Mouse (Mus musculus) midbrain, embryonic 16.5 days (tissue): ENCODE measurements around the gene Zfp945. TPM values are rescaled to one million over a fixed set of nuclear protein-coding genes. Genes with fewer than 3 reads are reported as not detected.
"Not testable (repeated sequence)": the region's sequence is repeated elsewhere in the genome, so short reads cannot be mapped to it uniquely, and the experiment has no call there.

Source experiments
- ATAC-seq: fragments of 200-750 bp; cut with Nextera tagmentation; 2 replicates; pipeline ENCODE4 v1.8.0; 2017; ENCODE audit warnings: moderate TSS enrichment
- H3K27ac ChIP-seq: fragments of 300-500 bp; sonication (generic); 2 replicates; pipeline ENCODE4 v1.5.1; 2014; ENCODE audit warnings: mild to moderate bottlenecking, low read length, mixed read lengths
- H3K27me3 ChIP-seq: fragments of 300-500 bp; sonication (generic); 2 replicates; pipeline ENCODE4 v1.6.1; 2014; ENCODE audit warnings: low read depth, low read length, mixed read lengths; ENCODE audit not compliant: control insufficient read depth, insufficient read depth
- H3K36me3 ChIP-seq: fragments of 300-500 bp; sonication (generic); 2 replicates; pipeline ENCODE4 v1.6.1; 2014; ENCODE audit warnings: mild to moderate bottlenecking, low read length, moderate library complexity, mixed read lengths; ENCODE audit not compliant: control insufficient read depth, insufficient read depth
- H3K4me1 ChIP-seq: fragments of 300-500 bp; sonication (generic); 2 replicates; pipeline ENCODE4 v1.6.1; 2014; ENCODE audit warnings: mild to moderate bottlenecking, low read length, mixed read lengths; ENCODE audit not compliant: control insufficient read depth, insufficient read depth
- H3K4me2 ChIP-seq: fragments of 300-500 bp; sonication (generic); 2 replicates; pipeline ENCODE4 v1.6.1; 2014; ENCODE audit warnings: mild to moderate bottlenecking, low read length, mixed read lengths
- H3K4me3 ChIP-seq: fragments of 300-500 bp; sonication (generic); 2 replicates; pipeline ENCODE4 v1.5.1; 2014; ENCODE audit warnings: low read depth, mild to moderate bottlenecking, low read length, moderate library complexity, mixed read lengths
- H3K9ac ChIP-seq: fragments of 300-500 bp; sonication (generic); 2 replicates; pipeline ENCODE4 v1.6.1; 2014; ENCODE audit warnings: low read depth, low read length, mixed read lengths
- H3K9me3 ChIP-seq: fragments of 300-500 bp; sonication (generic); replicated peaks from 2 replicates; pipeline ENCODE4 v1.6.1; 2014; ENCODE audit warnings: mild to moderate bottlenecking, low read length, mixed read lengths; ENCODE audit not compliant: control insufficient read depth, poor library complexity, severe bottlenecking
- WGBS: fragments of 180-500 bp; shearing (Covaris S2); extraction: QIAGEN DNeasy Blood & Tissue Kit; methylation state at CpG from one replicate; pipeline ENCODE4 v1.1.7; 2014; 5-methylcytosine and 5-hydroxymethylcytosine counted together
- polyA plus RNA-seq: library from polyadenylated mRNA; unstranded; fragments of >200 nt; fragmentation: Nextera tagmentation; extraction: Ambion mirVana; gene quantifications from 2 replicates; pipeline ENCODE4 v1.2.1, GENCODE M21; 2015

The Zfp945 gene
- 18.4 and 21.4 TPM in 2 replicates for polyA plus RNA-seq

DNA sequence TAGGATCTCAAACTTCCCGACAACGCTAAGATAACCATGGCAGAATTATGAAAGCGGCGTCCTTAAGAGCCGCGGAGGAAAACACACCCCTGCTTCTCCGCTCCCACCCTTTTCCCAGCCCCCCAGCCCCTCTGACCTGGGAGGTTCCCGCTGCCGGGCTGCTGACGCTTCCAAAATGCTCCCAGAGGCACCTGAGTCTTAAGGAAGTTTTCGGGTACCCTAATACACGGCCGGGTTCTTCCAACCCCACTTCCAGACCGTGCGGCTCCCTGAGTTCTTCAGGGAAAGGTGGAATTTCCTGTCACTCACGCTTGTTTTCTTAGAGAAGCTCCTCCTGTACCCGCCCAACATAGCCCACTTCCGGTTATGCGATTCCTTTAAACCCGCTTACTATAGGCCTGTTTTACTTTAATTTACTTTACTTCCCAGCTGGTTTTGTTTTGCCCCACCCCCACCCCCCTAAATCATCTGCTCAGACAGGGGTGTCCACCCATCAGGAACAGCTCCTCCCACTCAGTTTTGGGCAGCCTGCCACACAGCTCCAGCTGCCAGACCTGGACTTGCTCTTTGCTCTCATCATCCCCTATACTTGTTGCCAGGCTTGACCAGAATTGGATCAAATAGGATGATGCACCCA lies at the start of gene Zfp945:
Zfp945 (minus strand) TSS at position 290 of the 637 bp plus-strand sequence.
- no peaks in the 10 kb centered on the region for H3K27me3 ChIP-seq
- peak within 1 kb of the TSS; percentile 82 for H3K27ac ChIP-seq
- 0% methylated on average over 20 of the region's 20 CpGs for WGBS
- peak within 1 kb of the TSS; percentile 76 for H3K4me3 ChIP-seq
- peaks cover 11% of the 10 kb centered on the region for H3K4me1 ChIP-seq
- H3K4me2 ChIP-seq, result peak within 1 kb of the TSS; percentile 73
- peak; percentile 98 for ATAC-seq
- peak within 1 kb of the TSS; percentile 80 for H3K9ac ChIP-seq
- H3K36me3 ChIP-seq, result peaks cover 12% of the 10 kb centered on the region
- no peaks in the 10 kb centered on the region for H3K9me3 ChIP-seq

DNA sequence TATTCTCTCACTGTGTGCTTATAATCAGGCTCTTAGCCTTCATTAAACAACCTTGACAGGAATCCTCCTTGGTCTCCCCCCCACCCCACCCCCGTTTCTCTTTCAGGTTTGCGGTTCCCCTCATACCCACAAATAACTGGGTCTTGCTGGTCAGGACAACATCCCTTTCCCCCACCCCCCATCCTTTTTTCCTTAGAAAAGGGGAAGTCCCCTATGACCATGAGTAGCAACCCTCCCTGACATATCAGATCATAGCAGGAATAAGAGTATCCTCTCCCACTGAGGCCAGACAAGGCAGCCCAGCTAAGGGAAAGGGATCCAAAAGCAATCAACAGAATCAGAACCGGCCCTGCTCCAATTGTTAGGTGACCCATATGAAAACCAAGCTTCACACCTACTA lies 21.4 kb upstream of the Zfp945 start:
- no peaks in the 10 kb centered on the region for H3K36me3 ChIP-seq
- no peak for ATAC-seq
- no peak overlapping the region for H3K9ac ChIP-seq
- H3K27ac ChIP-seq, result no peak overlapping the region
- H3K4me2 ChIP-seq, result no peak overlapping the region
- H3K9me3 ChIP-seq, result no peaks in the 10 kb centered on the region; the same call in 1 of the 2 replicates
- WGBS, result 88% methylated on average over 3 of the region's 3 CpGs
- H3K27me3 ChIP-seq, result no peaks in the 10 kb centered on the region
- H3K4me1 ChIP-seq, result no peaks in the 10 kb centered on the region
- H3K4me3 ChIP-seq, result no peak overlapping the region

DNA sequence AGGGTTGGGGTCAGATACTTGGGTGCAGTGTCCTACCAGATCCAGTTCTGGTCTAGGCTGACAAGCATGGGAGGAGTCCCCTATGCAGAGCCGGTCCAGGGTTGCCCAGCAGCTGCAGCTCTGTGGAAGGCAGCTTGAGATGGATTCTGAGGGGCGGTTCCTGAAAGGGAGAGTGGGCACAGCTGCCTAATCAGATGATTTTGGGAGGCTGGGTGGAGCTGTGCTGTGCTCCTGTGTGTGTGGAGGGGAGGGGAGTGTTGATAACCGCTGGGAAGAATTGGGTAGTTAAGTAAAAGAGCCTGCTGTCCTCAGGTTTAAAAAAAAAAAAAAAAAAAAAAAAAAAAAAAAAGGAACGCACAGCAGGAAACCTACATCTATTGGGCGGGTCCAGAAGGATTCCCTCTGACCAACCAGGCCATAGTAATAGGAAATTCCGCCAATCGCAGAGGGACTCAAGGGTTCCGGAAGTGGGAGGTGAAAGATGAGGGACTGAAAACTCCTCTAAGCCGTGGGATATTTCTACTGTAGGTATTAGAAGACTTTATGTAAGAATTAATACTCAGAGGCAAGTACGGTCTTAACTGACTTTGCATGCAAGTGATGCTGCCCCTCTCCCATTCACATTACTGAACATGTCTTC lies 17.2 kb upstream of the Zfp945 start:
- H3K27ac ChIP-seq, result no peak overlapping the region
- H3K4me2 ChIP-seq, result no peak overlapping the region
- H3K4me1 ChIP-seq, result no peaks in the 10 kb centered on the region
- no peak overlapping the region for H3K4me3 ChIP-seq
- 67% methylated on average over 10 of the region's 10 CpGs for WGBS
- ATAC-seq, result no peak
- no peaks in the 10 kb centered on the region for H3K36me3 ChIP-seq
- no peaks in the 10 kb centered on the region for H3K9me3 ChIP-seq
- no peak overlapping the region for H3K9ac ChIP-seq
- no peaks in the 10 kb centered on the region for H3K27me3 ChIP-seq

DNA sequence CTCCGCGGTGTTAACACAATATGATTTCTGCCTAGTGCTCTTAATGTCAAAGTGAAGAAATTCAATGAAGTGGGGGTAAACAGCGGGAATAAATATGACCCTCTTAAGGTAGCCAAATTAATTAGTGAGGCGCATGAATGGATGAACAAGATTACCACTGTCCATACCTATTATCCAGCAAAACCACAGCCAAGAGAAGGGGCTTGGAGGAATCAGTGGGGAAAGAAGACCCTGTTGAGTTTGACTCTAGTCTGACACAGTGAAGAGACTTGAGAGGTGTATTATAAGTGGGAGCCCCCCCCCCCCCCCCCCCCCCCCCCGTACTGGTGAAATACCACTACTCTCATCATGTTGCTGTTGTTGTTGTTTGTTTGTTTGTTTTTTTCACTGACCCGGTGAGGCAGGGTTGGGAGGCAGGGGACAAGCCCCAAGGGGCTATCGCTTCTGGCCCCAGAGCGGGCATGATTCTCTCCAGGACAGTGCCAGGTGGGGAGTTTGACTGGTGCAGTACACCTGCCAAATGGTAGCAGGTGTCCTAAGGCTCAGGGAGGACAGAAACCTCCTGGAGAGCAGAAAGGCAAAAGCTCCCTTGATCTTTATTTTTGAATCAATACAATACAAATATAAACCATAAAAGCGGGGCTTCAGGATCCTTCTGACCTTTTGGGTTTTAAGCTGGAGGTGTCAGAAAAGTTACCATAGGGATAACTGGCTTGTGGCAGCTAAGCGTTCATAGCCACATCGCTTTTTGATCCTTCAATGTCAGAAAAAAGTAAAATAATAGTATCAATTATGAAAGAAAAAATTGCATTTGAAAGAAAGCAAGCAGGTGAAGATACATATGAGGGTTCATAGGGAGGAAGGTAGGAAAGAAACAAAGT lies 10.7 kb upstream of the Zfp945 start:
- H3K9ac ChIP-seq, result no peak overlapping the region
- H3K9me3 ChIP-seq, result no peaks in the 10 kb centered on the region
- no peak overlapping the region for H3K4me2 ChIP-seq
- H3K27me3 ChIP-seq, result no peaks in the 10 kb centered on the region
- H3K36me3 ChIP-seq, result no peaks in the 10 kb centered on the region
- ATAC-seq, result no peak
- no peak overlapping the region for H3K4me3 ChIP-seq
- H3K27ac ChIP-seq, result no peak overlapping the region
- no peaks in the 10 kb centered on the region for H3K4me1 ChIP-seq
- 96% methylated on average over 10 of the region's 11 CpGs for WGBS

DNA sequence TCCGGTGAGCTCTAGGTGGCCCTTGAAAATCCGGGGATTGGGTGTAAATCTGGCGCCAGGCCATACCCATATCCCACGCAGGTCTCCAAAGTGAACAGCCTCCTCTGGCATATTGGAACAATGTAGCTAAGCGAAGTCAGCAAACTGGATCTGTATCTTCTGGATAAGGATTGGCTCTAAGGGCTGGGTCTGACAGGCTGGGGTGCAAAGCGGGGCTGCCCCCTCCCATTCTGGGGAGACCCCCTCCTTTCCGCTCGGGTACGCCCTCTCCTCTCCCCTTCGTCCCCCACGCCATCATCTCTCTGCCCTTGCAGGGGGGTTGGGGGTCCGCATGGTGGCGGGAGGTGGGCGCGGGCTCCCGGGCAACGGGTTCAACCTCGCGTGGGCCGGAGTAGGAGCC lies 9.4 kb upstream of the Zfp945 start:
- no peak for ATAC-seq
- H3K4me2 ChIP-seq, result no peak overlapping the region
- 93% methylated on average over 20 of the region's 20 CpGs for WGBS
- H3K36me3 ChIP-seq, result no peaks in the 10 kb centered on the region
- no peak overlapping the region for H3K4me3 ChIP-seq
- no peak overlapping the region for H3K9ac ChIP-seq
- no peaks in the 10 kb centered on the region for H3K4me1 ChIP-seq
- H3K27me3 ChIP-seq, result no peaks in the 10 kb centered on the region
- no peak overlapping the region for H3K27ac ChIP-seq
- no peaks in the 10 kb centered on the region for H3K9me3 ChIP-seq

DNA sequence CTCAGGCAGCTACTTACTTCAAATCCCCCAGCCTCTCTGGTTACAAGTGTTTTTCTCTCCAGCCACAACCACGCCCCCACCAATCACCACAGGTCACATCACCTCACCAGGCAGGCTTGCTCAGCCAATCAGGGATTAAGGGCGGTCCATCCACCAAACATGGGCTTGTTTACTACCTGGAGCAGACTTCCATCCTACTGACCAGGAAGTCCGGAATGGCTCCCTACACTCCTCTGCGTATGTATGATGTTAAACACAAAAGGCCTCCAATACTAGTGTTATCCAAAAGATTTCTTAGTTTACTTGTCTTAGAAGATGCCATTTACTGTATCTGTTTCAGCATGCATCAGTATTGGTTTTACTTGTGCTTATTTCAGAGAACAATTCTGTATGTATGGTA lies 8.6 kb upstream of the Zfp945 start:
- H3K4me2 ChIP-seq, H3K36me3 ChIP-seq, H3K27ac ChIP-seq, H3K27me3 ChIP-seq, H3K4me1 ChIP-seq, H3K9ac ChIP-seq, ATAC-seq, H3K4me3 ChIP-seq, H3K9me3 ChIP-seq: not testable (repeated sequence)
- 82% methylated on average over 4 of the region's 4 CpGs for WGBS

DNA sequence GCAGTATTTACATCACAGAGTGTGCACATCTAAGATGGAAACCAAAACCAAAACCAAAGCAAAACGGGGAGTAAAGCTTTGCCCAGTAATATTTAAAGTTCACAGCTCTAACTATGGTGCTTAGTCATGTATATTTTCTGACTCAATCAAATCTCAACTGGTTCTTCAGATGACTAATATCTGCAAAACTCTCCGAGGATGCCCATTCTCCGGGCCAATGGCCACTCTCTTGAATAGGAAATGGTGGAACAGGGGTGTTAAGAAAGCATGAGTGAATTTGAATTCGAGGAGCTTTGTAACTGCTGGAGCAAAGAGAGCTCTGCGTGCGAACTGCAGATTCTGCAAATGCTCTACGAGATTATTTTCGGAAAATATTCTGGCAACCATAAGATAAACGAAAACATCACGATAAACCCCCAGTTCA lies 501 bp downstream of the Zfp945 start:
- no peaks in the 10 kb centered on the region for H3K27me3 ChIP-seq
- peaks cover 11% of the 10 kb centered on the region for H3K4me1 ChIP-seq
- H3K36me3 ChIP-seq, result peaks cover 15% of the 10 kb centered on the region
- H3K9ac ChIP-seq, result peak overlapping the region; percentile 80
- ATAC-seq, result peak; percentile 75
- 2% methylated on average over 10 of the region's 10 CpGs for WGBS
- no peaks in the 10 kb centered on the region for H3K9me3 ChIP-seq
- H3K4me3 ChIP-seq, result peak overlapping the region; percentile 76
- H3K27ac ChIP-seq, result peak overlapping the region; percentile 82; the same call in 1 of the 2 replicates
- H3K4me2 ChIP-seq, result peak overlapping the region; percentile 73

DNA sequence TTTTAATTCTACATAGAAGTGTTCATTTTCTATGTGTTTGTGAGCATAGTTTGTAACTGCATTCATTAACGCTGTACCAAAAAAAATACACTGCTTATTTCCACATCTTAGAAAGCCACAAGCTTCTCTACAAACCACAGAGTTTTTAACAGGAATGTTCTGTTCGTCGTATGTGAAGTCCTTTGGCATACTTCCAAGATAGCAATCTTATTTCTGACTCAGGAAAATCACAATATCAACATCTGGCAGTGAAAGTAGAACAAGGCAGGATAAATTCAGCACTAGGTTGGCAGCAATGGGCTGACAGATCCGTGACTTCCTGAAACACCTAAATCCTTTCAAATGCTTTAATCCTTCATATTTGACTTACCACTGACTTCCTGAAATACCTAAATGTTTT lies 45.8 kb downstream of the Zfp945 start:
- H3K36me3 ChIP-seq, result no peaks in the 10 kb centered on the region
- no peaks in the 10 kb centered on the region for H3K27me3 ChIP-seq
- H3K4me1 ChIP-seq, result peaks cover 8% of the 10 kb centered on the region
- ATAC-seq, result no peak
- WGBS, result 81% methylated on average over 4 of the region's 4 CpGs
- no peak overlapping the region for H3K4me3 ChIP-seq
- H3K9ac ChIP-seq, result no peak overlapping the region
- H3K4me2 ChIP-seq, result no peak overlapping the region
- H3K27ac ChIP-seq, result no peak overlapping the region
- H3K9me3 ChIP-seq, result no peaks in the 10 kb centered on the region
